Mouse (Mus musculus) kidney, postnatal 25 days (tissue): ENCODE measurements around the gene Bax.
"Not testable (repeated sequence)": the region's sequence is repeated elsewhere in the genome, so short reads cannot be mapped to it uniquely, and the experiment has no call there.

Source experiments
- DNase-seq, 2 experiments: peaks; one replicate each; pipeline ENCODE4 v3.0.0; 2021; ENCODE audit warnings: mixed read lengths in 2 of 2

Gene Bax

DNA sequence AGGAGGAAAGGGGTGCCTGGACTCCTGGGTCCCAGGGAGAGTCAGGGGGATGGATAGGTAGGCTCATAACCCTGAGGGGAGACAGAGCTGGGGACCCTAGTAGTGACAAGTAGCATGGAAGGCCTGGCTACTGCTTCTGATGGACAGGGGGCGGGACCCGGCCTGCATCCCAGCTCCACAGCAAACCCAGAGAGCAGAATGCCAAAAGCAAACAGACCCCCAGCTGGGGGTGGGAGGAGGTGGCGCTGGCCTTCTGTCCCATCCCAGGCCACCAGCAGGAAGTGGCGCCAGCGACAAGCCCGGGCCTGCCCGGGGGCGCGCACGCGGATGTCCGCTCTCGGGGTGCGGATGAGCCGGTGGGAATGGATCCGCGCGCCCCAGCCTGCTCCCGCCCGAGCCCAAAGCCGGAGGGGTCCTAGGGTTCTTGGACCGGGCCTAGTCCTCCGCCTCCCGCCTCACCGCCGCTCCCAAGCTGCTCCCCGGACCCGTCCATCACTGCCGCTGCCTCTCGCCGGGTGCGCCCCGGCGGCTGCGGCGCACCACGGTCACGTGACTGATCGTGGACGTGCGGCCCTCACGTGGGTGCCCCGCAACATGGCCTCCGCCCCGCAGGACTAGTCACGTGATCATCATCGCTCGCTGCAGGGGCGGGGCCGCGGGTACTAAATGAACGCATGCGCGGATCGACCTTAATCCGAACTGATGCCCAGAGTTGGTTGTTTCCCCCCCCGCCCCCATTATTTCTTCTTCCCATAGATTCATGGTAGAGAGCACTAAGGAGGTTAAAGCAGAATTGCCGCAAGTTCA, at the start of gene Bax:
Gene Bax, minus strand, starts transcription at position 616 of the 807 bp plus-strand sequence.
- DNase-seq, result peak; percentile 98

DNA sequence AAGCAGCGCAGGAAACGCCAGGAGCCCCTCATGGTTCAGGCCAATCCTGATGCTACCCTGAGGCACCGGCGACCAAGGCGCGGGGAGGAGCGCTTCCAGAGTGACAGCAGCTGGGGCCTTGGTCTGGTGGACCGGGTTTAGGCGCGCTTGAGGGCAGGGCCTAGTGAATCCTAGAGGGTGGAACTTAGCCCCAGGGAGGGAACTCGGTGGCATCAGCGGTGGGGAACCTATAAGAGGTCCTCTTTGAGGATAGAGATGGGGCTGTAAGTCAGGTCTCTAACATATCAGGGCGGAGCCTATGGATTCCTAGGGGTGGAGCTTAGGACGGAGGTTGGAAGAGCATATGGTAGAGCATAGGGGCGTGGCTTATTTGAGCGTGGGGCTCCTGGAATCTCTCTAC, 48.7 kb upstream of the Bax start:
- no peak for DNase-seq

DNA sequence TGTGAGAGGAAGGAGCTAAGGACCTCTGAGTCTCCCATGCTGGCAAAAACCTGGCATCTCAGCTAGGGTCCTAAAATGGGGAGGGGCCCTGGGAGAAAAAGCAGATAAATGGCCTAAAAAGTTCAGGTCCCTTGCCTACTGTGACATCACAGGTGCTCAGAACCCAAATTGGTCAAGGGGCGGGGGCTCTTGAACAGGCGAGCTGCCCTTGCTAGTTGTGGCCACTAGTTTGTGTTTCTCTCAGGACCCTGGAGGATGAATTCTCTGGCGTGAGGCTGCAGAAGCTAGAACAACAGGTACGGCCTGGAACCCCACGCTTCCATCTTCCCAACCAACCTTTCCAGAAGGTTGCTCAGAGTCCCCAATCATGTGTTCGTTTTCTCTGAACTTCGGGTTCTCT, 47.7 kb upstream of the Bax start:
- no peak for DNase-seq

GRCm38 (mm10) chr7:45509912-45510787, 43.5 kb upstream of the Bax start, which contains the start of gene Nucb1:
Gene Nucb1 (minus strand): TSS chr7:45510406.
- peak; percentile 96 to 97 for DNase-seq

GRCm38 (mm10) chr7:45509181-45509882, 42.6 kb upstream of the Bax start:
- DNase-seq, result peak in 1 of 2 experiments; percentile 34

DNA sequence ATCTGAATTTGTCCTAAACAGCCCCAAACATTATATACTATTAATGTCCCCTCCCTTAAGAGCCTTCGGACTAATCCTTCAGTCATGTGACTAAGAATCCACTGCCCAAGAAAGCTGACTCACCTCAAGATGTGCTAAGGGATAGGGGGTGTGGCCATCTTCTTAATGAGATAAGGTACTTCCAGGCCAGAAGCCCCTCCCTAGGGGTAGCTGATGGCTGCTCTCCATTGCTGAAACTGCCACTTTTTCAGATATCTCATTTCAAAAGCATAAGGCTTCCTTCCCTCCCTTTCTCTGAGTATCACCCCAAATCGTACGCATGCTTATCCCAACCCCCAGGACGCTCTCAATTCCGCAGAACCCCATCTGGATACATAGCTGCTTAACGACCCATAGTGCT, 41.9 kb upstream of the Bax start:
- DNase-seq, result no peak

DNA sequence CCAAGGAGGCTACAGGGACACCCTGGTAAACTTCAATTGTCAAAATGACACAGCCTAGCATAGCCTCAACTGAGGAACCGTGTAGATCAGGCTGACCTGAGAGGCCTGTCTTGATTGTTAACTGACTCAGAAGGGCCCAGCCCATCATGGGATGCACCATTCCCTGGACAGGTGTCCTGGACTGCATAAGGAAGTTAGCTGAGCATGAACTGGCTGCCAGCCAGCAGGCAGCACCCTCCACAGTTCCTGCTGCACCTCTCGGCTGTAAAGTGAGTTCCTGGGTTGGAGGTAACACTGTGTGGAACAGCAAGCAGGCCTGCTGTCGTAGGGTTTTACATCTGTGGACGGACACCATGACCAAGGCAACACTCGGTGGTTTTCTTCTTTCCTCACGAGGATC, 40.9 kb upstream of the Bax start:
- DNase-seq, result peak; percentile 51 to 74

GRCm38 (mm10) chr7:45498427-45498826, 31.7 kb upstream of the Bax start:
- no peak for DNase-seq

- DNase-seq, result no peak
Measured at GRCm38 (mm10) chr7:45494548-45494947, 27.9 kb upstream of the Bax start.

- no peak for DNase-seq
Measured at GRCm38 (mm10) chr7:45492951-45493350, 26.3 kb upstream of the Bax start.

DNA sequence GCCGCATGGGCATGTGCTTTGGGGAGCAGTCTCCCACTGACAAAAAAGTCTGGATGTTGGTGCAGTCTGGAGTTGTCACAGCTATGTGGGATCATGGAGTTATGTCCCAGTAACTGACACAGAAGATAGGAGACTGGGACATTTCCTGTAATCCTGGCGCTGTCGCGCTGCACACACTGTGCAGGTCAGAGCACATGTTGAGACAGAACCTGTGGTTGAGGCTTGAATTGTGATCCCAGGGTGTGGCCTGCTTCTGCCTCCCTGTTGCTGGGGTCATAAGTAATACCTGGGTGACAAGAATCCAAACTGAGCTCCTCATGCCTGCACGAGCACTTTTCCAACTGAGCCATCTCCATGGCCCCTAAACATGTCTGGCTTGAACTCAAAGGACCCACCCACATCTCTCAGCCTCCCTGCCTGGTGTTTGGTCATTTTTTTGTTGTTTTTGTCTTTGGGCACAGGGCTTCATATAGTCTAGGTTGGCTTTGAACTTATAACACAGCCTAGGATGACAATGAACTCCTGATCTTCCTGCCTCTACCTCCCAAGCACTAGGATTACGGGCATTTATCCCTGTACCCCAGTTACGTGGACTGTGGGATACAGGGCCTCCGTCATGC, 25.6 kb upstream of the Bax start:
- DNase-seq, result no peak

GRCm38 (mm10) chr7:45491264-45491663, 24.6 kb upstream of the Bax start:
- peak; percentile 65 to 69 for DNase-seq

DNA sequence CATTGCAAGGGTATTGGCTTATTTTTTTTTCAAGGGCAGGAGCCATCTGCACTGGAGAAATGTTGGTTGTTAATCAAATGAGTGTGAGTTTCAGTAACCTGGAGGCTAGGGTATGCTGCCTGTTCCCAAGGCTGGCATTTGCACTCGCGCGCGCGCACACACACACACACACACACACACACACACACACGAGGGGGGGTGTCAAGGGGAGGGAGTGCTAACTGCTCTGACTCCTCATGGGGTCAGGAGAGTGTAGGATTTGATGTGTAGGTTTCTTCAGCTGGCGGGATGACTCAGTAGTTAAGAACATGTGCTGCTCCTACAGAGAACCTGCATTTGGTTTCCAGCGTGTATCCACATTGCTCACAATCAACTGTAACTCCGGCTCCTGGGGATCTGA, 24.1 kb upstream of the Bax start:
- DNase-seq, result no peak

- no peak for DNase-seq
Measured at GRCm38 (mm10) chr7:45489578-45489977, 22.9 kb upstream of the Bax start.

GRCm38 (mm10) chr7:45488293-45489204, 21.9 kb upstream of the Bax start, which contains the start of gene Dhdh:
Gene Dhdh (minus strand): TSS chr7:45488805.
- peak; percentile 70 to 83 for DNase-seq

DNA sequence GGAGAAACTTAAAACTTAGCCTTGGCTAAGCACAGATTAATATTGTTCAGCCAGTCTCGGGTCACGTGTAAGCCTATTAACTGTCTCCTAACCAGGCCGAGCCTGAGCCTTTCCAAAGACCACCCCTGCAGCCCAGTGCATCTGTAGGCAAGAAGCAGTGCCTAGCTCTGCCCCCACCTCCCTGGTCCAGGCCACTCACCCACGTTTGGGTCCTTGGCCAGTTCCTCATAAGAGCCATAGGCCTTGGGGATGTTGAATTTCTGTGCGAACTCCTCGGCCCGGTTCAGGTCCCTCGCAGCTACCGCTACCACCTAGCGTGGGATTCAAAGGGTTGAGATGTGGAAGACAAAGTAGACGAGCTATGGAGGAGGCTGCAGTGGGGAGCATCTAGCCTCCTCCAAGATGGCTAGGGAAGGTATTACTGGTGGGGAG, 21.2 kb upstream of the Bax start:
- DNase-seq, result no peak

DNA sequence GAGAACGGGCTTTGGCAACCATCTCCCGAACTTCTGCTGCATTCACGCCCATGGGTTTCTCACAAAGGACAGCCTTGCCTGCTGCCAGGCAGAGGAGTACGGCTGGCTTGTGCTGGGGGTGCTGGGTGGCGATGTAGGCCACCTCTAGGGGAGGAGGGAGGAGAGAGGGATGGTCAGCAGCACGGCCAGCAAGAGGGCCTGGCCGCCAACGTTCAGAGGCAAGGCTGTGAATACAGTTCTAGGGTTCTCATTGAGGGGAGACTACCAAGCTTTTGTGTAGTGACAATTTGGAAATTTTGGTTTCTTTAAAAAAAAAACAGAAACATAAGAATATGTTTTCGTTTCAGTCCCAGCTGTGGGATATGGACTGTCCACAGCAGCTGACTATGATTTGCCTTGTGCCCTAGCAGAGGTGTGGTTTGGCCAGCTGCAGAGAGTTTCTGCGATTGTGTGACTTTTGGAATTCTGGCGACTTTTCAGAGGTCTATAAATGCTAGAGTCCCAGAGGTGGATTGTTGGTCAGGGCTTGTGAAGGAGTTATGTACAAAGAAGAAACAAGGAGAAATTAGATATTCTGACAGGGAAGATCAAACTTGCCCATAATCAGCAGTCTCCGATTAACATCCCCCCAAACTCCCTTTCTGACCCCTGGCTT, 20.2 kb upstream of the Bax start, which contains the start of gene Gm45808:
Gene Gm45808, minus strand, starts transcription at position 51 of the 655 bp plus-strand sequence.
- no peak for DNase-seq

- no peak for DNase-seq
Measured at GRCm38 (mm10) chr7:45486158-45486557, 19.5 kb upstream of the Bax start.

- not testable (repeated sequence) for DNase-seq
Measured at GRCm38 (mm10) chr7:45484985-45485384, 18.3 kb upstream of the Bax start.

- no peak for DNase-seq
Measured at GRCm38 (mm10) chr7:45482166-45482565, 15.5 kb upstream of the Bax start.
